Mouse (Mus musculus) liver, adult 2 months (tissue): ENCODE data around the gene Kmt2d. TPM values are rescaled to one million over a fixed set of nuclear protein-coding genes. Genes with fewer than 3 reads are reported as not detected.

Source experiments
- DNase-seq: peaks from one replicate; pipeline ENCODE4 v3.0.0-alpha.2; 2011; ENCODE audit warnings: low read depth, low spot score; ENCODE audit errors: extremely low read depth
- H3K27ac ChIP-seq: fragments of 200-500 bp; replicated peaks from 2 replicates; pipeline ENCODE4 v1.5.1; 2012; ENCODE audit warnings: low read depth, mild to moderate bottlenecking, control low read depth, inconsistent platforms, low read length; ENCODE audit not compliant: insufficient read depth
- H3K27me3 ChIP-seq: fragments of 200-500 bp; 2 replicates; pipeline ENCODE4 v1.6.1; 2012; ENCODE audit warnings: mild to moderate bottlenecking, moderate library complexity, low read length, inconsistent platforms; ENCODE audit not compliant: control insufficient read depth, insufficient read depth
- H3K36me3 ChIP-seq: fragments of 200-500 bp; 2 replicates; pipeline ENCODE4 v1.6.1; 2012; ENCODE audit warnings: low read length, inconsistent platforms; ENCODE audit not compliant: control insufficient read depth, insufficient read depth
- H3K4me1 ChIP-seq: fragments of 200-500 bp; 2 replicates; pipeline ENCODE4 v1.6.1; 2011; ENCODE audit warnings: low read length; ENCODE audit not compliant: control insufficient read depth, insufficient read depth
- H3K4me3 ChIP-seq: fragments of 200-500 bp; 2 replicates; pipeline ENCODE4 v1.5.1; 2011; ENCODE audit warnings: low read depth, mild to moderate bottlenecking, control low read depth, low read length, moderate library complexity; ENCODE audit not compliant: insufficient read depth
- H3K79me2 ChIP-seq: fragments of 200-500 bp; 2 replicates; pipeline ENCODE4 v1.6.1; 2012; ENCODE audit warnings: inconsistent platforms, mild to moderate bottlenecking, low read length, moderate library complexity; ENCODE audit not compliant: control insufficient read depth, insufficient read depth
- H3K9ac ChIP-seq: fragments of 200-500 bp; 2 replicates; pipeline ENCODE4 v1.6.1; 2012; ENCODE audit warnings: low read depth, mild to moderate bottlenecking, control low read depth, inconsistent platforms, low read length
- CTCF ChIP-seq: fragments of 200-500 bp; IDR thresholded peaks from 2 replicates; pipeline ENCODE4 v1.5.1; 2011; ENCODE audit warnings: low read depth, low read length, control low read depth
- POLR2A ChIP-seq: fragments of 200-500 bp; IDR thresholded peaks from 2 replicates; pipeline ENCODE4 v1.6.1; 2011; ENCODE audit warnings: low read length, control low read depth; ENCODE audit not compliant: insufficient read depth; ENCODE audit errors: extremely low read depth
- WGBS: fragments of 180-500 bp; shearing (Covaris S2); methylation state at CpG from one replicate; pipeline ENCODE4 v1.1.7; 2018; 5-methylcytosine and 5-hydroxymethylcytosine counted together
- polyA plus RNA-seq: library from polyadenylated mRNA; depleted of rRNA; stranded (reverse); fragments of >200 nt; gene quantifications from 2 replicates; pipeline ENCODE4 v1.2.3, GENCODE M21; 2012
- total RNA-seq: library from RNA; depleted of rRNA; stranded (reverse); fragments of >200 nt; gene quantifications from 2 replicates; pipeline ENCODE4 v1.2.3, GENCODE M21; 2014

Gene Kmt2d
- total and polyA plus RNA-seq, 2 experiments, result 6.6 to 10.3 TPM

DNA sequence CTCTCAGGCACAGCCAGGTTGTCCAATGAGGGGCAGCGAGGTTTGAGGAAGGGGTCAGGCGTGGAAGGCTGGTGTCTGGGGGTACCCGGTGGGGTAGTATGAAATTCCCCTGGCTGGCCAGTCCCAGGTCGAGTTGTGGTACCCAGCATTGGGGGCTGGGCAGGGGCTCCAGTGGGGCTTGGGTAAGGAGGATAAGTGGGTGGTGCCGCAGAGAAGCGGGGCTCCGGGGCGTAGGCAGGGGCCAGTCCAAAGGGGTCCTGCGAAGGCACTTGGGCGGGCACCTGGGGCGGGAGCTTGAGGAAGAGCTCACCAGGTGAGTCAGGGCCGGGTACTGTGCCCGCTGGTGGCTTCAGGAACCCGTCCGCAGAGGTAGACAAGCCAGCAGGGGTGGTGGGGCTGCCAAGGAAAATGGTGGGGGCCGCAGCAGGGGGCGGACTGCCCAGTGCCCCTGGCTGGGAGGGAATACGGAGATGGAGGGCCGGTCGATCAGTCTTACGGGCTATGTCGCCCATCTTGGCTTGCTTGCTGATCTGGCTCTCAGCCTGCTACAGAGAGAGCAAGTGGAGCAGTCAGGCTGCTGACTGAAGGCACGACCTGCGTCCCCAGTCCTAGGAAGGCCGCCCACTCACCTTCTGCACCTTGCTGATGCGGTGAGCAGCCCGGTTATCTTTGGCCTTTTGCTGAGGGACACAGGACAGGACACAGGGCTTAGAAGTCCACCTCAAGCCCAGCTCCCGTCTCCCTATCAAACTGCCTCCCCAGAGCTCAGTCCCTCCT, 17.7 kb downstream of the Kmt2d start:
- DNase-seq, result no peak
- H3K79me2 ChIP-seq, result peaks cover 29% of the 10 kb centered on the region
- peaks cover 52% of the 10 kb centered on the region for H3K36me3 ChIP-seq
- H3K27ac ChIP-seq, result no peak overlapping the region
- 90% methylated on average over 27 of the region's 28 CpGs for WGBS
- TF ChIP-seq POLR2A (no peak), CTCF (no peak)
- H3K9ac ChIP-seq, result no peak overlapping the region
- H3K27me3 ChIP-seq, result no peaks in the 10 kb centered on the region
- H3K4me1 ChIP-seq, result no peaks in the 10 kb centered on the region
- H3K4me3 ChIP-seq, result no peak overlapping the region

DNA sequence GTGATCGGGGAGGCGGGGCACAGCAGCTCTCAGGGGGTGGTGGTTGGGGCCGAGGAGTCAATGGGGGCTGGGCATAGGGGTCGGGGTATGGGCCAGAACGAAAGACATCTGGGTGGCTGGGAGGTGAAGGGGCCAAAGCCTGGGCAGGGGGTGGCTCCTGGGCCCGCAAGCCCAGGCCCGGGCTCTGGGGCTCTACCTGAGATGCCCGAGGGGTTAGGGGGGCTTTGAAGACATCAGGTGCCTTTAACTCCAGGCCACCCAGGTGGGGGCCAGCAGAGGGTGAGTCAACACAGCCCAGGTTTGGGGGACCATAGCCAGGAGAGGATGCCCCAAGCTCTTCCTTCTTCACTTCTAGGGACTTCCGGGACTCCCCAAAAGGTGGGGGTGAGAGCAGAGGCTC, 18.3 kb downstream of the Kmt2d start:
- Histone ChIP-seq H3K79me2 (peaks cover 27% of the 10 kb centered on the region), H3K4me1 (no peaks in the 10 kb centered on the region), H3K4me3 (no peak overlapping the region), H3K27me3 (no peaks in the 10 kb centered on the region), H3K36me3 (peaks cover 55% of the 10 kb centered on the region), H3K9ac (no peak overlapping the region), H3K27ac (no peak overlapping the region)
- WGBS, result 86% methylated on average over 9 of the region's 9 CpGs
- TF ChIP-seq CTCF (no peak), POLR2A (no peak)
- no peak for DNase-seq

DNA sequence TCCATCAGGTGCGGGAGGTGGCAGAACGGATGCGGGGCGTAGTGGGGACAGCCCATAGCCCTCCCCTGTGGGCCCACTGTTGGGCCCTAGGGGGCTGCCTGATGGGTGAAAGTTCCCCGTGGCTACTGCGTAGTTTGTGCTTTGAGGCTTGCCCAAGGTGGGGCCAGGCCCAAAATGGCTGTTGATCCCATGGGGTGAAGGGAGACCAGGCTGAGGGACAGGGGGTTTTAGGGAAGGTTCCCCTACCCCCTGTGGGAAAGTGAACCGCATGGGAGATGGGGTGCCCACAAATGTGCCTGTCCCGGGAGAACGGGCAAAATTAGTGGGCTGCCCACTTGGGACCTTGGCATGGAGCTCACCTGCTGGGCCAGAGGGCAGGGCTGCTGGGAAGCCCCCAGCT, 18.9 kb downstream of the Kmt2d start:
- Histone ChIP-seq H3K27me3 (no peaks in the 10 kb centered on the region), H3K4me3 (no peak overlapping the region), H3K4me1 (no peaks in the 10 kb centered on the region), H3K27ac (no peak overlapping the region), H3K9ac (no peak overlapping the region), H3K36me3 (peaks cover 54% of the 10 kb centered on the region), H3K79me2 (peaks cover 26% of the 10 kb centered on the region)
- DNase-seq, result no peak
- WGBS, result 97% methylated on average over 9 of the region's 9 CpGs
- no peak for TF ChIP-seq POLR2A
- no peak for TF ChIP-seq CTCF

DNA sequence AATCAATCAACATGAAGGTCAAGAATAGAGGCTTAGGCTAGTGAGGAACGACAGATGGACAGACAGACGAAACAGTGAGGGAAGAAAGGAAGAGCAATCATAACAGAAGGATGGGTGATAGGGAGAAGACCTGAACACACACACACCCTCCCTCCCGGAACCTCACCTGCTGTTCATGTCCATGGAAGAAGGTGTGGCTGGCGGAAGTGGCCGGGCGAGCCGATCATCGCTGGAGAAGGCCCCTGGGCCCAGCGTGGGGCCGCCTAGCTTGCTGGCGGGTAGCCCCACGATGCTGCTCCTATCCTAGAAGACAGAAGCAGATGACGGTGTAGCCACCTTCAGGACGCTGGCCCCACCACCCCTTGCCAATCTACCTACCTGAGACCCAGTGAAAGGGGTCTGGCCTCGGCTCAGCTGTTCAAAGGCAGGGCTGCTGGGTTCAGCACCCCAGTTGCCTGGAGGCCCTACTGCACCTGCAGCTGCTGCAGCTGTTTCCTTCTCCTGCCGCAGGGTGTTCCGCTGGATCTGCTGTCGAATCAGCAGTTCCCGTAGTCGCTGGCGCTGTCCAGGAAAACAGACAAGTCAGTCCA, 19.7 kb downstream of the Kmt2d start:
- Histone ChIP-seq H3K27me3 (no peaks in the 10 kb centered on the region), H3K4me1 (no peaks in the 10 kb centered on the region), H3K9ac (no peak overlapping the region), H3K27ac (no peak overlapping the region), H3K79me2 (peaks cover 26% of the 10 kb centered on the region), H3K36me3 (peaks cover 54% of the 10 kb centered on the region), H3K4me3 (no peak overlapping the region)
- 89% methylated on average over 21 of the region's 21 CpGs for WGBS
- DNase-seq, result no peak
- TF ChIP-seq CTCF (no peak), POLR2A (no peak)

DNA sequence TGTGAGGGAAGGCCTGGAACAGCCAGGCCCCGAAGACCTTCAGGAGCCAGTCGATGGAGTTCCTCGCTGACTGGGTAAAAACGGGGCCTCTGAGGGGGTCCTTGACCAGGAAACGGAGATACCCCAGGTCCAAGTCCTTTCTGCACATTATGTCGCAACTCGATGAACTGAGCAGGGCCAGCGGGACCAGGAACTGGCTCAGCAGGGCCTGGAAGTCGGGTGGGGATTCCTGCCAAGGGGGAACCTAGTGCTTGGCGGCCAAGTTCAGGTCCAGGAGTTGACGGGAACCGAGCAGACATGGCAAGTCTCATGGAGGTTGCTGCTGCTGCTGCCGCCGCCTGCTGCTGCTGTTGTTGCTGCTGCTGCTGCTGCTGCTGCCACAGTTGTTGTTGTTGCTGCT, 20.3 kb downstream of the Kmt2d start:
- Histone ChIP-seq H3K27me3 (no peaks in the 10 kb centered on the region), H3K27ac (no peak overlapping the region), H3K4me3 (no peak overlapping the region), H3K36me3 (peaks cover 56% of the 10 kb centered on the region), H3K79me2 (peaks cover 22% of the 10 kb centered on the region), H3K9ac (no peak overlapping the region), H3K4me1 (no peaks in the 10 kb centered on the region)
- 73% methylated on average over 14 of the region's 14 CpGs for WGBS
- TF ChIP-seq CTCF (no peak), POLR2A (no peak)
- DNase-seq, result no peak

DNA sequence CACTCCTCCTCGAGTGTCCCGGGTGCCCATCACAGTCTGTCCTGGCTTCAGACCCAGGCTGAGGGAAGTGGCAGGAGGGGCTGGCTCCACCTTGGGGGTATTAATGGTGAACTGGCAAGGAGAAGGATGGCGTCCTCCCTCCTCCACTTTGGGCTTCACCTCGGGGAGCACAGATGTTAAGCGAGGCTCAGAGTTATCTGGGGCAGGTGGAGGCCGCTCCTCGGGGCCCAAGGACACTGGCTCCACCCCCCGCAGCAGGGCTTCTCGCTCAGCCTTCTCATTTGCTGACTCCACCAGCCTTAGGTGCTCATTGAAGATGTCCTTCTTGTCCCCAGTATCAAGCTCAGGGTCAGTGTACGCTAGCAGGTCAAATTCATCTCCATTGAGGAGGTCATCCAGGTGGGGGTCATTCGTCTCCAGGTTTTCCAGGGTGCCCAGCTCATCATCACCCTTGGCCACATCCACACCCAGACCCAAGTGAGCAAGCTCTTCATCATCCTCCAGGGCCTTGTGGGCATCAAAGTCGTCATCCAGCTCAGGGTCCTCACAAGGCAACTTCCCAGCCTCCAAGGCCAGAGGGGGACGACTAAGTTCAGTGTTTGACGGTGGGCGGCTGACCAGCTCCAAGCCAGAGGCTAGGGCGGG, 20.9 kb downstream of the Kmt2d start:
- Histone ChIP-seq H3K36me3 (peaks cover 53% of the 10 kb centered on the region), H3K4me3 (no peak overlapping the region), H3K27me3 (no peaks in the 10 kb centered on the region), H3K79me2 (peaks cover 17% of the 10 kb centered on the region), H3K4me1 (no peaks in the 10 kb centered on the region), H3K9ac (no peak overlapping the region), H3K27ac (no peak overlapping the region)
- 88% methylated on average over 16 of the region's 16 CpGs for WGBS
- no peak for DNase-seq
- no peak for TF ChIP-seq POLR2A
- no peak for TF ChIP-seq CTCF
